Mouse (Mus musculus) heart, embryonic 13.5 days (tissue): Measurements from ENCODE around the gene Abce1. TPM values are rescaled to one million over a fixed set of nuclear protein-coding genes. Genes with fewer than 3 reads are reported as not detected.

Source experiments
- ATAC-seq: fragments of 200-750 bp; cut with Nextera tagmentation; 2 replicates; pipeline ENCODE4 v1.8.0; 2017; ENCODE audit warnings: moderate TSS enrichment; ENCODE audit not compliant: insufficient number of reproducible peaks, low FRiP score, low TSS enrichment; ENCODE audit errors: extremely low read depth
- H3K27ac ChIP-seq: fragments of 300-500 bp; sonication (generic); replicated peaks from 2 replicates; pipeline ENCODE4 v1.5.1; 2015; ENCODE audit warnings: moderate library complexity, mild to moderate bottlenecking, inconsistent platforms
- H3K27me3 ChIP-seq: fragments of 300-500 bp; sonication (generic); replicated peaks from 2 replicates; pipeline ENCODE4 v1.6.1; 2015; ENCODE audit warnings: mild to moderate bottlenecking, inconsistent platforms
- H3K36me3 ChIP-seq: fragments of 300-500 bp; sonication (generic); 2 replicates; pipeline ENCODE4 v1.6.1; 2015; ENCODE audit warnings: mild to moderate bottlenecking, inconsistent platforms
- H3K4me1 ChIP-seq: fragments of 300-500 bp; sonication (generic); 2 replicates; pipeline ENCODE4 v1.6.1; 2015; ENCODE audit warnings: inconsistent platforms
- H3K4me2 ChIP-seq: fragments of 300-500 bp; sonication (generic); 2 replicates; pipeline ENCODE4 v1.6.1; 2015; ENCODE audit warnings: inconsistent platforms, mild to moderate bottlenecking, moderate library complexity
- H3K4me3 ChIP-seq: fragments of 300-500 bp; sonication (generic); 2 replicates; pipeline ENCODE4 v1.5.1; 2015; ENCODE audit warnings: moderate library complexity, mild to moderate bottlenecking, inconsistent platforms
- H3K9ac ChIP-seq: fragments of 300-500 bp; sonication (generic); 2 replicates; pipeline ENCODE4 v1.6.1; 2015; ENCODE audit warnings: inconsistent platforms, mild to moderate bottlenecking, moderate library complexity
- H3K9me3 ChIP-seq: fragments of 300-500 bp; sonication (generic); 2 replicates; pipeline ENCODE4 v1.6.1; 2016; ENCODE audit warnings: inconsistent platforms
- WGBS: fragments of 180-500 bp; shearing (Covaris S2); methylation state at CpG from one replicate; pipeline ENCODE4 v1.1.7; 2015; ENCODE audit warnings: mixed read lengths; 5-methylcytosine and 5-hydroxymethylcytosine counted together
- polyA plus RNA-seq: library from polyadenylated mRNA; unstranded; fragments of >200 nt; fragmentation: Nextera tagmentation; extraction: Ambion mirVana; gene quantifications from 2 replicates; pipeline ENCODE4 v1.2.1, GENCODE M21; 2015

Abce1 gene
- polyA plus RNA-seq, 1 experiment from 2014 or later = 66.7 TPM

- peak within 1 kb of the TSS; percentile 98 for H3K27ac ChIP-seq
- peak within 1 kb of the TSS; percentile 75 for H3K4me3 ChIP-seq
- WGBS = under 1% methylated on average over 101 of the region's 103 CpGs
- H3K4me1 ChIP-seq = peaks cover 35% of the 10 kb centered on the region
- H3K27me3 ChIP-seq = no peaks in the 10 kb centered on the region
- H3K9ac ChIP-seq = peak within 1 kb of the TSS; percentile 98
- peaks cover 9% of the 10 kb centered on the region for H3K36me3 ChIP-seq
- peak within 1 kb of the TSS; percentile 77 for H3K4me2 ChIP-seq
- peak; percentile 53 for ATAC-seq
- H3K9me3 ChIP-seq = peaks cover 5% of the 10 kb centered on the region
These were observed 71.7 kb downstream of the Abce1 start, which contains the start of gene Otud4 for GRCm38 (mm10) chr8:79639586-79640451. Gene Otud4, plus strand, starts transcription at chr8:79639618.

- Histone ChIP-seq H3K4me2 (peak overlapping the region; percentile 77), H3K27ac (peak overlapping the region; percentile 98), H3K4me3 (peak overlapping the region; percentile 75), H3K9me3 (peaks cover 14% of the 10 kb centered on the region), H3K4me1 (peaks cover 31% of the 10 kb centered on the region), H3K36me3 (peaks cover 2% of the 10 kb centered on the region), H3K9ac (peak overlapping the region; percentile 98), H3K27me3 (no peaks in the 10 kb centered on the region)
- WGBS = under 1% methylated on average over 76 of the region's 77 CpGs
- peak; percentile 99 for ATAC-seq
These were observed 72.6 kb downstream of the Abce1 start for GRCm38 (mm10) chr8:79638707-79639549.

- Histone ChIP-seq H3K27ac (peak overlapping the region; percentile 98), H3K36me3 (no peaks in the 10 kb centered on the region)
- WGBS = 6% methylated on average over 11 of the region's 11 CpGs
These were observed 73.4 kb downstream of the Abce1 start for GRCm38 (mm10) chr8:79638001-79638706.

GRCm38 (mm10) chr8:79637237-79637636 is 74.3 kb downstream of the Abce1 start:
- H3K27me3 ChIP-seq = no peaks in the 10 kb centered on the region
- H3K36me3 ChIP-seq = no peaks in the 10 kb centered on the region
- H3K4me2 ChIP-seq = no peak overlapping the region
- no peak overlapping the region for H3K4me3 ChIP-seq
- H3K27ac ChIP-seq = no peak overlapping the region
- H3K9me3 ChIP-seq = peaks cover 16% of the 10 kb centered on the region
- H3K9ac ChIP-seq = no peak overlapping the region
- 88% methylated on average over 3 of the region's 3 CpGs for WGBS
- ATAC-seq = no peak
- H3K4me1 ChIP-seq = peaks cover 17% of the 10 kb centered on the region

More at GRCm38 (mm10) chr8:79638001-79638706, 73.4 kb downstream of the Abce1 start:
- Histone ChIP-seq H3K9ac (peak overlapping the region; percentile 98), H3K4me3 (peak overlapping the region; percentile 75), H3K4me2 (peak overlapping the region; percentile 77), H3K27me3 (no peaks in the 10 kb centered on the region), H3K4me1 (peaks cover 24% of the 10 kb centered on the region), H3K9me3 (peaks cover 16% of the 10 kb centered on the region)
- ATAC-seq = no peak

DNA sequence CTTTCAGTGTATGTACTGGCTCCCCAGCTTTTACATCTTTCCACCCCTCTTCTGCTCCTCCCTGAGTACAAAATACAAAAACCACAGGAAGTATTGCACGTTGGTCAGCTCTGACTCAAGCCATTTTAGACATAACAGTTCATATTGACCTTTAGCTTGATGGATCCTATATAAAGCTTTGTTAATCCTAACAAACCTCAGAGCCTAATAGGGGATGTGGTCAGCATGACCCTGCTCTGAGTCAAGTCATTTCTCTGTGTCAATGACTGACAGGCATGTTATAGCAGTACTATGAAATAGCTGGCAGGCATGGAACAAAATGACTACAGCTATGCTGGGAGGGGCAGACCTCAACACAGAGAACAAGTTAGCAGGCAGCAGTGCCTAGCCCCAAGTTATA is 75.4 kb downstream of the Abce1 start:
- Histone ChIP-seq H3K9me3 (peaks cover 16% of the 10 kb centered on the region), H3K27me3 (no peaks in the 10 kb centered on the region), H3K4me1 (peaks cover 6% of the 10 kb centered on the region), H3K36me3 (no peaks in the 10 kb centered on the region), H3K4me3 (no peak overlapping the region), H3K9ac (no peak overlapping the region), H3K4me2 (no peak overlapping the region), H3K27ac (no peak overlapping the region)
- 75% methylated on average over 1 of the region's 1 CpGs for WGBS
- no peak for ATAC-seq

DNA sequence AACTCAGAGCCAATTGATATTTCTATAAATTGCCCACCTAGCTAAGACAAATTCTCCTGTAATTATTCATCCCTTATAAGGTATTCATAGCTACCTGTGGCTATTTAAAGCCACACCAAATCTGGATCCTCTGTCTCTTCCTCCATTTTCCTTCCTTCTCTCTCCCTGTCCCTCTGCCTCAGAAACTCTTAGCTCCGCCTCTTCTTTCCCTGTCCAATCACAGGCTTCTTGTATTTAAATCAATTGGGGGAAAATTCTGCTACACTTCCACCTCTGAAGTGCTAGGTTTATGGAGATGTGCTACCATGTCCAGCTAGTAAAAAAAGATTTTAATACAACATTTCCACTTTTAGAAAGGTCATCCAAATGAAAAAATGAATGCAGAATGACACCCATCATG is 76.0 kb downstream of the Abce1 start:
- Histone ChIP-seq H3K27ac (no peak overlapping the region), H3K27me3 (no peaks in the 10 kb centered on the region), H3K4me2 (no peak overlapping the region), H3K4me3 (no peak overlapping the region), H3K4me1 (peaks cover 3% of the 10 kb centered on the region; the same call in 1 of the 2 replicates), H3K36me3 (no peaks in the 10 kb centered on the region), H3K9me3 (peaks cover 16% of the 10 kb centered on the region), H3K9ac (no peak overlapping the region)
- WGBS = 91% methylated on average over 1 of the region's 1 CpGs
- no peak for ATAC-seq

Other genes starting within 250 kb of the Abce1 start
- 12.4 and 13.3 TPM in 2 replicates for gene Otud4, start 72.1 kb downstream of the Abce1 start, polyA plus RNA-seq
- 24.6 and 25.4 TPM in 2 replicates for gene Anapc10, start 80 bp upstream of the Abce1 start, polyA plus RNA-seq